Mouse (Mus musculus): ENCODE measurements around the gene Cstf2t.

- TF ChIP-seq CHD2 (IDR thresholded peaks at IDR 0.05; ENCODE audit: low read depth, low read length): no peak
- TF ChIP-seq ZNF384 (IDR thresholded peaks at IDR 0.05; ENCODE audit: low read depth, low read length): no peak
- no peak for TF ChIP-seq MAFK (IDR thresholded peaks at IDR 0.05; ENCODE audit: insufficient read depth, low read depth, low read length)
- TF ChIP-seq HCFC1 (IDR thresholded peaks at IDR 0.05; ENCODE audit: borderline replicate concordance, insufficient read depth, low read length): no peak
- no peak for TF ChIP-seq ZC3H11A (IDR thresholded peaks at IDR 0.05; ENCODE audit: borderline replicate concordance, low read depth, low read length)
Observed at GRCm38 (mm10) chr19:31099369-31099768, 16.7 kb downstream of the Cstf2t start.
